Mouse (Mus musculus): Measurements from ENCODE around the gene Plcb3. TPM values are rescaled to one million over a fixed set of nuclear protein-coding genes. Genes with fewer than 3 reads are reported as not detected.

The Plcb3 gene
- polyA plus RNA-seq, 1 experiment from 2014 or later, result 33.6 TPM

- Histone ChIP-seq H3K27me3 (replicated peaks; ENCODE audit: insufficient read depth, low read length) (no peaks in the 10 kb centered on the region), H3K36me3 (ENCODE audit: insufficient read depth, low read length) (0 out of 2 replicates have a peak, but pooled peaks cover 9% of the 10 kb centered on the region), H3K4me3 (ENCODE audit: low read depth, low read length) (peak overlapping the region; percentile 64), H3K4me1 (ENCODE audit: insufficient read depth, low read depth, low read length) (peaks cover 16% of the 10 kb centered on the region; the same call in 1 of the 2 replicates), H3K27ac (ENCODE audit: low read length) (peak overlapping the region; percentile 99), H3K4me2 (replicated peaks; ENCODE audit: low read depth, low read length) (peak overlapping the region; percentile 91), H3K9me3 (ENCODE audit: low read length) (no peaks in the 10 kb centered on the region), H3K9ac (replicated peaks; ENCODE audit: low read depth) (peak overlapping the region; percentile 72)
- WGBS, result under 1% methylated on average over 35 of the region's 35 CpGs
- TF ChIP-seq EP300 (IDR thresholded peaks at IDR 0.05) (peak; percentile 96), CTCF (IDR thresholded peaks at IDR 0.05) (no peak; the same call in 1 of the 2 replicates)
- ATAC-seq (peak; percentile 78), DNase-seq (ENCODE audit: low spot score) (peak; percentile 99)
Measured at GRCm38 (mm10) chr19:6951381-6951968, 24.8 kb downstream of the Plcb3 start.

GRCm38 (mm10) chr19:6950613-6951153 lies 25.6 kb downstream of the Plcb3 start:
- peak overlapping the region; percentile 64 for H3K4me3 ChIP-seq (ENCODE audit: low read depth, low read length)
- TF ChIP-seq EP300 (IDR thresholded peaks at IDR 0.05) (no peak), CTCF (IDR thresholded peaks at IDR 0.05) (no peak)
- ATAC-seq (peak; percentile 3; the same call in 1 of the 2 replicates), DNase-seq (ENCODE audit: low spot score) (peak; percentile 75)
- H3K4me2 ChIP-seq (replicated peaks; ENCODE audit: low read depth, low read length), result peak overlapping the region; percentile 91
- 0 out of 2 replicates have a peak, but pooled peaks cover under 1% of the 10 kb centered on the region for H3K36me3 ChIP-seq (ENCODE audit: insufficient read depth, low read length)
- WGBS, result under 1% methylated on average over 26 of the region's 28 CpGs
- peaks cover 16% of the 10 kb centered on the region; the same call in 1 of the 2 replicates for H3K4me1 ChIP-seq (ENCODE audit: insufficient read depth, low read depth, low read length)
- H3K9me3 ChIP-seq (ENCODE audit: low read length), result no peaks in the 10 kb centered on the region
- H3K27me3 ChIP-seq (replicated peaks; ENCODE audit: insufficient read depth, low read length), result no peaks in the 10 kb centered on the region
- H3K9ac ChIP-seq (replicated peaks; ENCODE audit: low read depth), result peak overlapping the region; percentile 69
- peak overlapping the region; percentile 99 for H3K27ac ChIP-seq (ENCODE audit: low read length)

GRCm38 (mm10) chr19:6949951-6950350 lies 26.3 kb downstream of the Plcb3 start:
- no peak overlapping the region for H3K27ac ChIP-seq (ENCODE audit: low read length)
- ATAC-seq, result no peak
- WGBS, result 62% methylated on average over 5 of the region's 5 CpGs
- peaks cover 16% of the 10 kb centered on the region; the same call in 1 of the 2 replicates for H3K4me1 ChIP-seq (ENCODE audit: insufficient read depth, low read depth, low read length)
- H3K27me3 ChIP-seq (replicated peaks; ENCODE audit: insufficient read depth, low read length), result no peaks in the 10 kb centered on the region
- peak overlapping the region; percentile 64 for H3K4me3 ChIP-seq (ENCODE audit: low read depth, low read length)
- no peak for DNase-seq (ENCODE audit: low spot score)
- peak overlapping the region; percentile 69 for H3K9ac ChIP-seq (replicated peaks; ENCODE audit: low read depth)
- no peak for TF ChIP-seq CTCF (IDR thresholded peaks at IDR 0.05)
- no peak for TF ChIP-seq EP300 (IDR thresholded peaks at IDR 0.05)
- H3K4me2 ChIP-seq (replicated peaks; ENCODE audit: low read depth, low read length), result peak overlapping the region; percentile 91; the same call in 1 of the 2 replicates
- H3K9me3 ChIP-seq (ENCODE audit: low read length), result no peaks in the 10 kb centered on the region
- H3K36me3 ChIP-seq (ENCODE audit: insufficient read depth, low read length), result no peaks in the 10 kb centered on the region

GRCm38 (mm10) chr19:6949532-6949931 lies 26.7 kb downstream of the Plcb3 start:
- H3K4me1 ChIP-seq (ENCODE audit: insufficient read depth, low read depth, low read length), result peaks cover 16% of the 10 kb centered on the region; the same call in 1 of the 2 replicates
- no peak for DNase-seq (ENCODE audit: low spot score)
- H3K27ac ChIP-seq (ENCODE audit: low read length), result no peak overlapping the region
- WGBS, result 83% methylated on average over 5 of the region's 5 CpGs
- no peak overlapping the region for H3K4me2 ChIP-seq (replicated peaks; ENCODE audit: low read depth, low read length)
- H3K4me3 ChIP-seq (ENCODE audit: low read depth, low read length), result no peak overlapping the region
- no peaks in the 10 kb centered on the region for H3K27me3 ChIP-seq (replicated peaks; ENCODE audit: insufficient read depth, low read length)
- H3K36me3 ChIP-seq (ENCODE audit: insufficient read depth, low read length), result no peaks in the 10 kb centered on the region
- H3K9ac ChIP-seq (replicated peaks; ENCODE audit: low read depth), result no peak overlapping the region
- TF ChIP-seq CTCF (IDR thresholded peaks at IDR 0.05) (no peak), EP300 (IDR thresholded peaks at IDR 0.05) (no peak)
- no peak for ATAC-seq
- H3K9me3 ChIP-seq (ENCODE audit: low read length), result no peaks in the 10 kb centered on the region

- Histone ChIP-seq H3K9ac (replicated peaks; ENCODE audit: low read depth) (no peak overlapping the region), H3K36me3 (ENCODE audit: insufficient read depth, low read length) (no peaks in the 10 kb centered on the region), H3K4me1 (ENCODE audit: insufficient read depth, low read depth, low read length) (peaks cover 6% of the 10 kb centered on the region; the same call in 1 of the 2 replicates), H3K9me3 (ENCODE audit: low read length) (no peaks in the 10 kb centered on the region), H3K27me3 (replicated peaks; ENCODE audit: insufficient read depth, low read length) (no peaks in the 10 kb centered on the region), H3K4me2 (replicated peaks; ENCODE audit: low read depth, low read length) (no peak overlapping the region), H3K27ac (ENCODE audit: low read length) (no peak overlapping the region), H3K4me3 (ENCODE audit: low read depth, low read length) (no peak overlapping the region)
- ATAC-seq (no peak), DNase-seq (ENCODE audit: low spot score) (no peak)
- no peak for TF ChIP-seq CTCF (IDR thresholded peaks at IDR 0.05)
- no peak for TF ChIP-seq EP300 (IDR thresholded peaks at IDR 0.05)
- WGBS, result 80% methylated on average over 4 of the region's 4 CpGs
Measured at GRCm38 (mm10) chr19:6948186-6948585, 28.1 kb downstream of the Plcb3 start.

- Histone ChIP-seq H3K4me2 (replicated peaks; ENCODE audit: low read depth, low read length) (no peak overlapping the region), H3K9me3 (ENCODE audit: low read length) (no peaks in the 10 kb centered on the region), H3K27me3 (replicated peaks; ENCODE audit: insufficient read depth, low read length) (no peaks in the 10 kb centered on the region), H3K36me3 (ENCODE audit: insufficient read depth, low read length) (no peaks in the 10 kb centered on the region), H3K4me3 (ENCODE audit: low read depth, low read length) (no peak overlapping the region), H3K9ac (replicated peaks; ENCODE audit: low read depth) (no peak overlapping the region), H3K4me1 (ENCODE audit: insufficient read depth, low read depth, low read length) (peaks cover 5% of the 10 kb centered on the region), H3K27ac (ENCODE audit: low read length) (no peak overlapping the region)
- no peak for DNase-seq (ENCODE audit: low spot score)
- TF ChIP-seq CTCF (IDR thresholded peaks at IDR 0.05), result no peak
- TF ChIP-seq EP300 (IDR thresholded peaks at IDR 0.05), result no peak
- no peak for ATAC-seq
- 61% methylated on average over 4 of the region's 4 CpGs for WGBS
Measured at GRCm38 (mm10) chr19:6947742-6948141, 28.5 kb downstream of the Plcb3 start.
